Mouse (Mus musculus): ENCODE data around the gene Klhl13.

DNA sequence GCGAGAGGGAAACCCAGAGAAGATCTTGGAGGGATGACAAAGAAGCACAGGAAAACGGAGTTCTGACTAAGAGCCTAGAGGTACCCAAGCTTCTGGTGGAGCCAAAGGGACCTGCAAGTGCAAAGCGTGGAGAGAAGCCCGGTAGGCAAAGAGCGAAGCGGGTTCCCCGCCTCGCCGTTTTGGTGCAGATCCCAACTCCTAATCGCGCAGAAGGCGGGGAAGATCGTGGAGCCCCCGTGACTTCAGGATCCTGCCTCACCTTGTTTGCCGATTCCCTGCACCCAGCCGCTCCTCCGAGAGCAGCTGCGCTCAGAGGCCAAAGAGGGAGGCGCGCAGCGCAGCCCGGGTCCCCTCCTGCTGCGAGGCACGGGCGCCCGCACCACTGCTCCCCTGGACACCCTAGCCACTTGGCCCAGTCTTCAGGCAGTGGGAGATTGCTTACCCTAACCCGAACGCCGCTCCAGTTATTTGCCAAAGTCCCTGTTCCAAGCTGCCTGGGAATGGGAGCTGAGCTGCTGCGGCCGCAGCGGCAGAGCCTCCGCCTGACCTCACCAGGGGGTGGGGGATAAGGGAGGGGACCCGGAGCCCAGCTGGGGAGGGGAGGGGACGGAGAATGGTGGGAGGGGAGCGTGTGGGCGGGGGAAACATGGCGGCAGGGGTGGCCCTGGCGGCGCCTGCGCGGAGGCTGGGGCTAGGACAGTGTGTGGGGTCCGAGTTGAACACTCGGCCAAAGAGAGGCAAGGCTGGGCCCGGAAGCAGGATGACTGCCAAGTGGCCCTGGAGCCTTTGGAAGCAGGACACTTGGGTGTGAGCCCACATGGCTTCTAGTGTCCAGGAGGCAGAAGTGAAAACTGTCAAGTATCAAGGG, at the start of gene Klhl13:
- TF ChIP-seq CTCF (IDR thresholded peaks at IDR 0.05; ENCODE audit: borderline replicate concordance, insufficient read depth, low read length) (no peak), POLR2A (IDR thresholded peaks at IDR 0.05; ENCODE audit: low read depth, low read length) (peak; percentile 38; the same call in 1 of the 2 replicates)
